Mouse (Mus musculus) lung, embryonic 14.5 days (tissue): Measurements from ENCODE around the gene Gm42791. TPM values are rescaled to one million over a fixed set of nuclear protein-coding genes. Genes with fewer than 3 reads are reported as not detected.

Experiments used
- ATAC-seq: fragments of 200-750 bp; cut with Nextera tagmentation; 2 replicates; pipeline ENCODE4 v1.8.0; 2017; ENCODE audit warnings: mild to moderate bottlenecking, moderate TSS enrichment, moderate library complexity; ENCODE audit not compliant: insufficient read depth
- DNase-seq: peaks from one replicate; pipeline ENCODE4 v3.0.0-alpha.2; 2015
- H3K27ac ChIP-seq: fragments of 300-500 bp; sonication (generic); 2 replicates; pipeline ENCODE4 v1.5.1; 2014; ENCODE audit warnings: low read depth, mild to moderate bottlenecking, moderate library complexity
- H3K27me3 ChIP-seq: fragments of 300-500 bp; sonication (generic); 2 replicates; pipeline ENCODE4 v1.6.1; 2014; ENCODE audit warnings: low read length, control low read depth; ENCODE audit not compliant: insufficient read depth
- H3K36me3 ChIP-seq: fragments of 300-500 bp; sonication (generic); 2 replicates; pipeline ENCODE4 v1.6.1; 2014; ENCODE audit warnings: control low read depth; ENCODE audit not compliant: insufficient read depth
- H3K4me1 ChIP-seq: fragments of 300-500 bp; sonication (generic); 2 replicates; pipeline ENCODE4 v1.6.1; 2014; ENCODE audit warnings: antibody characterized with exemption, control low read depth; ENCODE audit not compliant: insufficient read depth
- H3K4me2 ChIP-seq: fragments of 300-500 bp; sonication (generic); 2 replicates; pipeline ENCODE4 v1.6.1; 2014; ENCODE audit warnings: mild to moderate bottlenecking
- H3K4me3 ChIP-seq: fragments of 300-500 bp; sonication (generic); 2 replicates; pipeline ENCODE4 v1.5.1; 2014; ENCODE audit warnings: low read depth, low read length
- H3K9ac ChIP-seq: fragments of 300-500 bp; sonication (generic); 2 replicates; pipeline ENCODE4 v1.6.1; 2014
- H3K9me3 ChIP-seq: fragments of 300-500 bp; sonication (generic); 2 replicates; pipeline ENCODE4 v1.6.1; 2016; ENCODE audit warnings: low read depth, low read length, control low read depth
- CTCF ChIP-seq: IDR thresholded peaks from 2 replicates; pipeline ENCODE4 v1.5.1; 2016; ENCODE audit warnings: antibody characterized with exemption, low read depth
- WGBS: fragments of 180-500 bp; shearing (Covaris S2); extraction: QIAGEN DNeasy Blood & Tissue Kit; methylation state at CpG from one replicate; pipeline ENCODE4 v1.1.7; 2014; 5-methylcytosine and 5-hydroxymethylcytosine counted together
- polyA plus RNA-seq: library from polyadenylated mRNA; unstranded; fragments of >200 nt; fragmentation: Nextera tagmentation; extraction: Ambion mirVana; gene quantifications from 2 replicates; pipeline ENCODE4 v1.2.1, GENCODE M21; 2014

Gm42791 gene
- polyA plus RNA-seq, result 0.58 and 1.2 TPM in 2 replicates

- H3K4me3 ChIP-seq, result peak within 1 kb of the TSS; percentile 55
- H3K9me3 ChIP-seq, result no peaks in the 10 kb centered on the region; the same call in 1 of the 2 replicates
- DNase-seq, result peak; percentile 95
- H3K4me1 ChIP-seq, result peaks cover 6% of the 10 kb centered on the region
- no peaks in the 10 kb centered on the region for H3K27me3 ChIP-seq
- H3K9ac ChIP-seq, result peak within 1 kb of the TSS; percentile 60
- under 1% methylated on average over 33 of the region's 33 CpGs for WGBS
- peak within 1 kb of the TSS; percentile 87 for H3K4me2 ChIP-seq
- peak; percentile 80 for ATAC-seq
- no peak for TF ChIP-seq CTCF
- H3K27ac ChIP-seq, result peak within 1 kb of the TSS; percentile 99
- no peaks in the 10 kb centered on the region for H3K36me3 ChIP-seq
These were observed at the start of gene Gm42791 for GRCm38 (mm10) chr5:148994706-148995414. Gene Gm42791, minus strand, starts transcription at chr5:148995147.

GRCm38 (mm10) chr5:149044067-149044466 is 49.1 kb upstream of the Gm42791 start:
- no peak overlapping the region for H3K4me3 ChIP-seq
- 0 out of 2 replicates have a peak, but pooled peaks cover 5% of the 10 kb centered on the region for H3K9me3 ChIP-seq
- H3K4me1 ChIP-seq, result no peaks in the 10 kb centered on the region; the same call in 1 of the 2 replicates
- ATAC-seq (no peak), DNase-seq (no peak)
- H3K27me3 ChIP-seq, result no peaks in the 10 kb centered on the region
- H3K27ac ChIP-seq, result no peak overlapping the region
- WGBS, result 72% methylated on average over 4 of the region's 4 CpGs
- peaks cover 26% of the 10 kb centered on the region for H3K36me3 ChIP-seq
- H3K9ac ChIP-seq, result no peak overlapping the region
- TF ChIP-seq CTCF, result no peak
- no peak overlapping the region for H3K4me2 ChIP-seq

GRCm38 (mm10) chr5:149043240-149043639 is 48.3 kb upstream of the Gm42791 start:
- Histone ChIP-seq H3K9me3 (0 out of 2 replicates have a peak, but pooled peaks cover 5% of the 10 kb centered on the region), H3K4me3 (no peak overlapping the region), H3K36me3 (peaks cover 21% of the 10 kb centered on the region), H3K4me2 (no peak overlapping the region), H3K27me3 (no peaks in the 10 kb centered on the region), H3K4me1 (no peaks in the 10 kb centered on the region; the same call in 1 of the 2 replicates), H3K27ac (no peak overlapping the region), H3K9ac (no peak overlapping the region)
- 81% methylated on average over 6 of the region's 6 CpGs for WGBS
- DNase-seq (no peak), ATAC-seq (no peak)
- TF ChIP-seq CTCF, result no peak

GRCm38 (mm10) chr5:149039825-149040224 is 44.9 kb upstream of the Gm42791 start:
- no peaks in the 10 kb centered on the region for H3K4me1 ChIP-seq
- ATAC-seq (no peak), DNase-seq (peak; percentile 40)
- no peak overlapping the region for H3K9ac ChIP-seq
- H3K4me2 ChIP-seq, result no peak overlapping the region
- WGBS, result 84% methylated on average over 5 of the region's 5 CpGs
- H3K9me3 ChIP-seq, result peaks cover 8% of the 10 kb centered on the region; the same call in 1 of the 2 replicates
- no peaks in the 10 kb centered on the region for H3K36me3 ChIP-seq
- no peaks in the 10 kb centered on the region for H3K27me3 ChIP-seq
- H3K4me3 ChIP-seq, result no peak overlapping the region
- TF ChIP-seq CTCF, result peak; percentile 68
- H3K27ac ChIP-seq, result no peak overlapping the region

- peak; percentile 72 for DNase-seq
- WGBS, result 15% methylated on average over 10 of the region's 10 CpGs
- TF ChIP-seq CTCF, result no peak
- H3K4me3 ChIP-seq, result no peak overlapping the region
- 0 out of 2 replicates have a peak overlapping the region, but pooled peaks have one; percentile 29 for H3K4me2 ChIP-seq
- no peaks in the 10 kb centered on the region for H3K4me1 ChIP-seq
- H3K9ac ChIP-seq, result no peak overlapping the region
- no peak overlapping the region; the same call in 1 of the 2 replicates for H3K27ac ChIP-seq
- ATAC-seq, result peak; percentile 65; the same call in 1 of the 2 replicates
- peaks cover 8% of the 10 kb centered on the region; the same call in 1 of the 2 replicates for H3K9me3 ChIP-seq
- no peaks in the 10 kb centered on the region for H3K36me3 ChIP-seq
- no peaks in the 10 kb centered on the region for H3K27me3 ChIP-seq
These were observed 42.8 kb upstream of the Gm42791 start for GRCm38 (mm10) chr5:149037729-149038128.

- no peak overlapping the region for H3K9ac ChIP-seq
- no peak overlapping the region for H3K4me3 ChIP-seq
- no peaks in the 10 kb centered on the region for H3K27me3 ChIP-seq
- H3K4me2 ChIP-seq, result no peak overlapping the region
- H3K9me3 ChIP-seq, result peaks cover 8% of the 10 kb centered on the region; the same call in 1 of the 2 replicates
- peaks cover 2% of the 10 kb centered on the region; the same call in 1 of the 2 replicates for H3K4me1 ChIP-seq
- DNase-seq, result no peak
- WGBS, result 95% methylated on average over 3 of the region's 3 CpGs
- peak; percentile 37 for TF ChIP-seq CTCF
- no peak for ATAC-seq
- H3K36me3 ChIP-seq, result no peaks in the 10 kb centered on the region
- no peak overlapping the region for H3K27ac ChIP-seq
These were observed 42.0 kb upstream of the Gm42791 start for GRCm38 (mm10) chr5:149036920-149037319.

GRCm38 (mm10) chr5:149032438-149032837 is 37.5 kb upstream of the Gm42791 start:
- no peak overlapping the region for H3K27ac ChIP-seq
- no peak overlapping the region for H3K4me3 ChIP-seq
- H3K9ac ChIP-seq, result no peak overlapping the region
- WGBS, result 89% methylated on average over 4 of the region's 4 CpGs
- peaks cover 3% of the 10 kb centered on the region; the same call in 1 of the 2 replicates for H3K9me3 ChIP-seq
- peaks cover 6% of the 10 kb centered on the region; the same call in 1 of the 2 replicates for H3K4me1 ChIP-seq
- no peaks in the 10 kb centered on the region for H3K36me3 ChIP-seq
- DNase-seq, result no peak
- no peaks in the 10 kb centered on the region for H3K27me3 ChIP-seq
- no peak overlapping the region for H3K4me2 ChIP-seq
- no peak for ATAC-seq
- TF ChIP-seq CTCF, result no peak
